Mouse (Mus musculus): ENCODE data around the gene Taar7d. TPM values are rescaled to one million over a fixed set of nuclear protein-coding genes. Genes with fewer than 3 reads are reported as not detected.
"Not testable (repeated sequence)": the region's sequence is repeated elsewhere in the genome, so short reads cannot be mapped to it uniquely, and the experiment has no call there.

Gene Taar7d
- total RNA-seq (2021): not detected

- intact Hi-C loops (cut with DNase I): no loop called here
Measured at GRCm38 (mm10) chr10:24026922-24027321, at the start of gene Taar7d. Gene Taar7d (plus strand): TSS chr10:24027222.

GRCm38 (mm10) chr10:23977958-23978357, 49.1 kb upstream of the Taar7d start:
- intact Hi-C loops (cut with DNase I): loop anchor here (5.0 kb wide), 1 partner anchor 324 kb away; no protein-coding TSS in a partner anchor
- DNase-seq: no peak

More at GRCm38 (mm10) chr10:24026922-24027321, at the start of gene Taar7d:
- DNase-seq: no peak

- peak; percentile 59 to 65 for DNase-seq
- intact Hi-C loops (cut with DNase I): loop anchor here (1.0 to 5.0 kb wide), 4 partner anchors 101 to 323 kb away; no protein-coding TSS in a partner anchor
Measured at GRCm38 (mm10) chr10:23978901-23979705, 47.9 kb upstream of the Taar7d start.

- DNase-seq: no peak
- intact Hi-C loops (cut with DNase I): no loop called here
Measured at GRCm38 (mm10) chr10:23985546-23985945, 41.5 kb upstream of the Taar7d start, which contains the start of gene Taar6. Gene Taar6 (minus strand): TSS chr10:23985646.

- DNase-seq: no peak
- intact Hi-C loops (cut with DNase I): no loop called here
Measured at GRCm38 (mm10) chr10:23986419-23986818, 40.6 kb upstream of the Taar7d start.

GRCm38 (mm10) chr10:23993381-23993780, 33.6 kb upstream of the Taar7d start, which contains the start of gene Taar7a:
Gene Taar7a (minus strand): TSS chr10:23993481.
- intact Hi-C loops (cut with DNase I): no loop called here
- DNase-seq: no peak

GRCm38 (mm10) chr10:23999639-24000038, 27.4 kb upstream of the Taar7d start, which contains the start of gene Taar7b:
Gene Taar7b (plus strand): TSS chr10:23999939.
- intact Hi-C loops (cut with DNase I): no loop called here
- DNase-seq: no peak

GRCm38 (mm10) chr10:24006442-24006841, 20.6 kb upstream of the Taar7d start:
- no peak for DNase-seq
- intact Hi-C loops (cut with DNase I): no loop called here

- intact Hi-C loops (cut with DNase I): no loop called here
- DNase-seq: no peak
Measured at GRCm38 (mm10) chr10:24007034-24007433, 20.0 kb upstream of the Taar7d start.

GRCm38 (mm10) chr10:24008143-24008542, 18.9 kb upstream of the Taar7d start:
- intact Hi-C loops (cut with DNase I): no loop called here
- DNase-seq: no peak

- intact Hi-C loops (cut with DNase I): no loop called here
- no peak for DNase-seq
Measured at GRCm38 (mm10) chr10:24031347-24031746, 4.3 kb downstream of the Taar7d start.

- no peak for DNase-seq
- intact Hi-C loops (cut with DNase I): no loop called here
Measured at GRCm38 (mm10) chr10:24037314-24037713, 10.3 kb downstream of the Taar7d start, which contains the start of gene Taar7e. Gene Taar7e (plus strand): TSS chr10:24037614.

- intact Hi-C loops (cut with DNase I): no loop called here
- no peak for DNase-seq
Measured at GRCm38 (mm10) chr10:24040120-24040869, 13.3 kb downstream of the Taar7d start.

GRCm38 (mm10) chr10:24049210-24049609, 22.2 kb downstream of the Taar7d start, which contains the start of gene Taar7f:
Gene Taar7f (plus strand): TSS chr10:24049510.
- intact Hi-C loops (cut with DNase I): no loop called here
- DNase-seq: no peak

- no peak for DNase-seq
Measured at GRCm38 (mm10) chr10:24052039-24052438, 25.0 kb downstream of the Taar7d start.

GRCm38 (mm10) chr10:24058986-24059385, 32.0 kb downstream of the Taar7d start:
- intact Hi-C loops (cut with DNase I): no loop called here
- DNase-seq: no peak

More at GRCm38 (mm10) chr10:24052039-24052438, 25.0 kb downstream of the Taar7d start:
- intact Hi-C loops (cut with DNase I): no loop called here

GRCm38 (mm10) chr10:24074751-24075150, 47.7 kb downstream of the Taar7d start:
- intact Hi-C loops (cut with DNase I): not testable (repeated sequence)

GRCm38 (mm10) chr10:24076200-24076599, 49.2 kb downstream of the Taar7d start, which contains the start of gene Taar8a:
Gene Taar8a (plus strand): TSS chr10:24076500.
- DNase-seq; intact Hi-C loops (cut with DNase I): not testable (repeated sequence)

More at GRCm38 (mm10) chr10:24074751-24075150, 47.7 kb downstream of the Taar7d start:
- not testable (repeated sequence) for DNase-seq

All from heart, postnatal 36 days (tissue).